Mouse (Mus musculus) brain, embryonic 14.5 days (tissue): ENCODE measurements around the gene Dhodh.

Experiments used
- CTCF ChIP-seq: fragments of 200-500 bp; IDR thresholded peaks from 2 replicates; pipeline ENCODE4 v1.5.1; 2012; ENCODE audit warnings: inconsistent platforms, mild to moderate bottlenecking, moderate library complexity, borderline replicate concordance; ENCODE audit not compliant: insufficient read depth, insufficient read length; ENCODE audit errors: extremely low read depth
- POLR2A ChIP-seq: fragments of 200-500 bp; IDR thresholded peaks from 2 replicates; pipeline ENCODE4 v1.6.1; 2012; ENCODE audit warnings: mild to moderate bottlenecking, inconsistent platforms, borderline replicate concordance; ENCODE audit not compliant: poor library complexity, insufficient read depth, insufficient read length, severe bottlenecking; ENCODE audit errors: extremely low read depth

DNA sequence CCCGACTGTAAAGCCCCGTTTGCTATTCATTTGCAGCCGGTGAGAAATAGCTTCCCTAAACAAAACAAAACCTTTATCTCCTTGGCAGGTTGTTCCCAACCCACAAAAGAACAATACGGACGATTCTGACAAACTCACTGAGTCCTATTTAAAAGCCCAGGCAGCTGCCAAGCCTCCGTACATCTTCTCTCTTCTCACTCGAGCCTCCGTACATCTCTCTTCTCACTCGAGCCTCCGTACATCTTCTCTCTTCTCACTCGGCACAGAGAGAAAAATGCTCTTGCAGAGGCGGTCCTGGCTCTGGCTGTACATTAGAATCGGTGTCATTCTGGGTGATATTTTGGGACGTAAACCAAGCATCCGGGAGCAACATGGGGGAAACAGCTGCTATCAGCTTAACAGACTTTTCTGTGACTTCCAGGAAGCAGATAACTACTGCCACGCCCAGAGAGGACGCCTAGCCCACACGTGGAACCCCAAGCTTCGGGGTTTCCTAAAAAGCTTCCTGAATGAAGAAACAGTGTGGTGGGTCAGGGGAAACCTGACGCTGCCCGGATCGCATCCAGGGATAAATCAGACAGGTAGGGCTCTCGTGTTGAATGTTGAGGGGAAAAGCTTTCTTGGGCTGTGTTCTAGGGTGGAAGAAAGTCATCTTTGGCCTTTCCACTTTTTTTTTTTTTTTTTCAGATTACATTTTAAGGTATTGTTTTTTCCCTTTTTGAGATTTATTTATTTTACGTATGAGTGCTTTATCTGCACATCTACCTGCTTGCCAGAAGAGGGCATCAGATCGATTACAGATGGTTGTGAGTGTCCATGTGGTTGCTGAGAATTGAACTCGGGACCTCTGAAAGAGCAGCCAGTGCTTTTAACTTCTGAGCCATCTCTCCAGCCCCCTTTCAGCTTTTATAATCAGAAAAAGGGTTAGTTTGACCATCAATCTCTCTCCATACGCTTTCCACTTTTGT lies 6.1 kb upstream of the Dhodh start, which contains the start of gene Pkd1l3:
- no peak; the same call in 1 of the 2 replicates for TF ChIP-seq CTCF
- TF ChIP-seq POLR2A = no peak
